ENCODE assay signal across 22 mouse cellular contexts in the genomic region with DNA sequence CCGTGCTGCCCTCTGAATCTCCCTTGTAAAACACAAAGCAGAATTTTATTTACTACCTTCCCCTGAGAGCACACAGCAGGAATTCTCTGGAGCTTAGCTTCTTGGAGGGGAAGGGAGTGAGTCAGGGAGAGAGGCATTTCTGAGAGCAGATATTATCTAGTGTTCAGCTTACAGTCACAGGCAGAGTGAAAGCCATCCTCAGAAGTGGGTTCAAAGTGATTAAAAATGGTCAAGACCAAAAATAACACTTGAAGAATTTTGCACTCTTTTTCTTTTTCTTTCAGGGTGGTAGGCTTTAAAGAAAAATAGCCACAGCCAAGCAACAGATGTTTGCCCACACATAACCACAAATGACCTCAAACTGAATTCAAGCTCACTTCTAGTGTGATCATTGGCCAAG.
DNase-seq lines count a peak whose midpoint lies in the region; ATAC-seq and TF ChIP-seq lines count a peak whose summit lies in the region.
"Had no signal": no experiment of that assay in that cellular context is flagged by ENCODE, and none has a peak within 500 bp of the region (broad histone marks: within the 10 kb centered on the region; RNA-seq: fewer than 3 reads in every experiment).

No protein-coding gene starts in this region.

- TF ChIP-seq CTCF in liver, postnatal 0 days (IDR thresholded peaks at IDR 0.05; ENCODE audit: low read depth) = no peak

- ATAC-seq in liver, embryonic 13.5 days (ENCODE audit: low read depth) = no peak
- no peak for ATAC-seq in liver, postnatal 0 days
- no peak for ATAC-seq in forebrain, embryonic 11.5 days (replicated peaks; ENCODE audit: low FRiP score)
- ATAC-seq: forebrain, embryonic 16.5 days; intestine, postnatal 0 days had no signal

- peaks cover 90% of the 10 kb centered on the region for H3K4me1 ChIP-seq in liver, embryonic 13.5 days (replicated peaks)
- peaks cover 13% of the 10 kb centered on the region for H3K4me1 ChIP-seq in liver, postnatal 0 days (ENCODE audit: insufficient read depth)
- no peaks in the 10 kb centered on the region for H3K4me1 ChIP-seq in forebrain, embryonic 11.5 days (replicated peaks; ENCODE audit: control insufficient read depth, insufficient read depth, low read length)
- H3K4me1 ChIP-seq: forebrain, embryonic 12.5 days; heart, embryonic 13.5 days; hindbrain, embryonic 15.5 days had no signal

- 0 out of 2 replicates have a peak overlapping the region, but pooled peaks have one; percentile 39 for H3K27ac ChIP-seq in liver, embryonic 13.5 days
- H3K27ac ChIP-seq in liver, postnatal 0 days (ENCODE audit: low read depth) = no peak overlapping the region
- H3K27ac ChIP-seq in forebrain, embryonic 11.5 days (ENCODE audit: low read depth, low read length) = no peak overlapping the region
- H3K27ac ChIP-seq: embryonic facial prominence, embryonic 15.5 days; forebrain, embryonic 12.5 days; heart, embryonic 13.5 days; hindbrain, embryonic 15.5 days had no signal

- H3K4me3 ChIP-seq in liver, embryonic 13.5 days (replicated peaks) = no peak overlapping the region
- no peak overlapping the region for H3K4me3 ChIP-seq in liver, postnatal 0 days (ENCODE audit: low read depth, low read length)
- H3K4me3 ChIP-seq in forebrain, embryonic 11.5 days (ENCODE audit: low read depth, low read length) = no peak overlapping the region
- H3K4me3 ChIP-seq: embryonic facial prominence, embryonic 15.5 days; erythroblast, embryonic 14.5 days; forebrain, embryonic 12.5 days; heart, embryonic 13.5 days; hindbrain, embryonic 15.5 days had no signal

- H3K27me3 ChIP-seq in liver, embryonic 13.5 days = no peaks in the 10 kb centered on the region
- H3K27me3 ChIP-seq in liver, postnatal 0 days (ENCODE audit: insufficient read depth, low read length) = 0 out of 2 replicates have a peak, but pooled peaks cover 3% of the 10 kb centered on the region
- H3K27me3 ChIP-seq in forebrain, embryonic 11.5 days (ENCODE audit: control insufficient read depth, insufficient read depth, low read length) = no peaks in the 10 kb centered on the region
- H3K27me3 ChIP-seq: embryonic facial prominence, embryonic 15.5 days; forebrain, embryonic 12.5 days had no signal

- no peak for DNase-seq in liver, embryonic 13.5 days
- DNase-seq in liver, postnatal 0 days = no peak
- DNase-seq in 416B (ENCODE audit: low read depth) = peak; percentile 78
- DNase-seq in Muller cell, postnatal 12 days (ENCODE audit: inconsistent ontology term) = peak; percentile 69
- peak; percentile 66 for DNase-seq in fibroblast of lung, adult 2 months (ENCODE audit: low read depth)
- no peak for DNase-seq in kidney, adult 8-10 months
- no peak for DNase-seq in forebrain, embryonic 11.5 days (ENCODE audit: low spot score)
- no peak for DNase-seq in cerebellum, adult 8-10 months
- DNase-seq: adrenal gland, adult 2 months; adrenal gland, postnatal 36 days; cerebellum, adult 11 months; cerebellum, adult 9-10 months; cerebellum, postnatal 25 days; gastrocnemius, postnatal 25 days; heart, postnatal 36 days had no signal

- no peak overlapping the region for H3K4me2 ChIP-seq in liver, embryonic 13.5 days
- H3K4me2 ChIP-seq in liver, postnatal 0 days (ENCODE audit: low read depth, low read length) = no peak overlapping the region
- H3K4me2 ChIP-seq in forebrain, embryonic 11.5 days (ENCODE audit: low read depth, low read length, severe bottlenecking) = no peak overlapping the region
- H3K4me2 ChIP-seq: embryonic facial prominence, embryonic 15.5 days; forebrain, embryonic 12.5 days; heart, embryonic 13.5 days; hindbrain, embryonic 15.5 days had no signal

- 40% methylated on average over 1 of the region's 1 CpGs for WGBS in liver, embryonic 13.5 days (ENCODE audit: insufficient replicate concordance)
- WGBS in liver, postnatal 0 days (ENCODE audit: insufficient replicate concordance) = 47% methylated on average over 1 of the region's 1 CpGs
- 31% methylated on average over 1 of the region's 1 CpGs for WGBS in forebrain, embryonic 11.5 days

- TF ChIP-seq EP300 in liver, postnatal 0 days (IDR thresholded peaks at IDR 0.05; ENCODE audit: low read depth) = no peak

- no peak overlapping the region for H3K9ac ChIP-seq in liver, embryonic 13.5 days
- no peak overlapping the region for H3K9ac ChIP-seq in liver, postnatal 0 days (replicated peaks)
- no peak overlapping the region for H3K9ac ChIP-seq in forebrain, embryonic 11.5 days (ENCODE audit: low read length)
- H3K9ac ChIP-seq: embryonic facial prominence, embryonic 15.5 days; forebrain, embryonic 12.5 days; heart, embryonic 13.5 days; hindbrain, embryonic 15.5 days had no signal

- no peaks in the 10 kb centered on the region for H3K36me3 ChIP-seq in liver, embryonic 13.5 days
- H3K36me3 ChIP-seq in liver, postnatal 0 days (replicated peaks; ENCODE audit: insufficient read depth, low read length) = no peaks in the 10 kb centered on the region
- no peaks in the 10 kb centered on the region for H3K36me3 ChIP-seq in forebrain, embryonic 11.5 days (ENCODE audit: control insufficient read depth, insufficient read depth, low read length)
- H3K36me3 ChIP-seq: embryonic facial prominence, embryonic 15.5 days; forebrain, embryonic 12.5 days; heart, embryonic 13.5 days; hindbrain, embryonic 15.5 days had no signal

- no peaks in the 10 kb centered on the region for H3K9me3 ChIP-seq in liver, embryonic 13.5 days (replicated peaks)
- H3K9me3 ChIP-seq in liver, postnatal 0 days (ENCODE audit: low read length) = no peaks in the 10 kb centered on the region
- H3K9me3 ChIP-seq in forebrain, embryonic 11.5 days (ENCODE audit: control insufficient read depth, low read length) = no peaks in the 10 kb centered on the region
- H3K9me3 ChIP-seq: embryonic facial prominence, embryonic 15.5 days; forebrain, embryonic 12.5 days; heart, embryonic 13.5 days; hindbrain, embryonic 15.5 days had no signal

Comparison
In these comparisons a context has a peak if more than half of its experiments do, and no peak if none do; other contexts are left out.
1. DNase-seq: peak in 416B (single experiment), Muller cell, postnatal 12 days (single experiment) and fibroblast of lung, adult 2 months (single experiment); none in liver, embryonic 13.5 days (single experiment), liver, postnatal 0 days (single experiment), kidney, adult 8-10 months (0 of 2), forebrain, embryonic 11.5 days (single experiment) and cerebellum, adult 8-10 months (single experiment).